Mouse (Mus musculus) left cerebral cortex, adult 2 months (tissue): ENCODE results near the gene Ccm2. TPM values are rescaled to one million over a fixed set of nuclear protein-coding genes. Genes with fewer than 3 reads are reported as not detected.

Experiments
- DNase-seq, 2 experiments: peaks; one replicate each; pipeline ENCODE4 v3.0.0; 2021 to 2022; ENCODE audit warnings: low spot score in 2 of 2, mixed read lengths in 1 of 2; ENCODE audit errors: extremely low spot score in 1 of 2
- H3K27ac ChIP-seq: fragments of 200-600 bp; 2 replicates; pipeline ENCODE4 v1.8.1; 2022
- H3K4me3 ChIP-seq: fragments of 200-600 bp; 2 replicates; pipeline ENCODE4 v1.8.1; 2022
- CTCF ChIP-seq: fragments of 200-600 bp; IDR thresholded peaks from 2 replicates; pipeline ENCODE4 v1.8.1; 2022; ENCODE audit warnings: antibody characterized with exemption, mild to moderate bottlenecking, moderate library complexity
- intact Hi-C: fragments of 180-260 bp; cut with DNase I; formaldehyde crosslinking; loops from one replicate; pipeline ENCODE4 v1.15.1; 2025
- total RNA-seq, 2 experiments: library from RNA; stranded (reverse); gene quantifications; 2 replicates each; pipeline ENCODE4 v1.2.3; 2021

Gene Ccm2
- total RNA-seq, 2 experiments from 2014 or later: 51.3 to 69.5 TPM

DNA sequence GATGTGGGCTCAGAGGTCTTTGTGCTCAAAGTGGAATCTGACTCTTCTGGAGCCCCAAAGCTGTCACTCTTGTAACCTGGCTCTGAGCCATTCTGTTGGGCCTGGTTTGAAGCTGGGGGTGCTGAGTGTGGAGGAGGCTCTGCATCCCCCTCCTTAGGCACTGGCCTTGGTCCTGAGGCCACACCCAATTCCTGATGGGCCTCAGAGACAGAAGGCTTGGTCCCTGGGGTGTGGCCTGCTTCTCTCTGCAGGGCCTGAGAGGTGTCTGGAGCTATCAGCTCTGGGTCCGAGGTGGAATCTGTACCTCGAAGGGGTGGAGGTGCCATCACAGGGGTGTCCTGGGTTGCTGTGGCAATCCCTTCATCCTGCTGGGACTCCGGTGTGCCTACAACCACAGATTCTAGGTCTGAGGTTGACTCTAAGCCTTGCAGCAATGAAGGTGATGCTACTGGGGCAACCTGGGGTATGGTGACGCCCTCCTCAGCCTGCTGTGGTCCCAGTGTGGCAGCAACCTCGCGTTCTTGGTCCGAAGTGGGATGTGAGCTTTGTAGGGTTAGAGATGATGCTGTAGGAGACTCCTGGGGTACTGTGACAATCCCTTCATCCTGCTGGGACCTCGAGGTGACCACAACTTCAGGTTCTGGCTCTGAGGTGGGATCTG lies 53.7 kb downstream of the Ccm2 start:
- TF ChIP-seq CTCF: no peak
- DNase-seq: no peak
- intact Hi-C loops: no loop called here
- Histone ChIP-seq H3K4me3 (no peak overlapping the region), H3K27ac (no peak overlapping the region; the same call in 1 of the 2 replicates)

DNA sequence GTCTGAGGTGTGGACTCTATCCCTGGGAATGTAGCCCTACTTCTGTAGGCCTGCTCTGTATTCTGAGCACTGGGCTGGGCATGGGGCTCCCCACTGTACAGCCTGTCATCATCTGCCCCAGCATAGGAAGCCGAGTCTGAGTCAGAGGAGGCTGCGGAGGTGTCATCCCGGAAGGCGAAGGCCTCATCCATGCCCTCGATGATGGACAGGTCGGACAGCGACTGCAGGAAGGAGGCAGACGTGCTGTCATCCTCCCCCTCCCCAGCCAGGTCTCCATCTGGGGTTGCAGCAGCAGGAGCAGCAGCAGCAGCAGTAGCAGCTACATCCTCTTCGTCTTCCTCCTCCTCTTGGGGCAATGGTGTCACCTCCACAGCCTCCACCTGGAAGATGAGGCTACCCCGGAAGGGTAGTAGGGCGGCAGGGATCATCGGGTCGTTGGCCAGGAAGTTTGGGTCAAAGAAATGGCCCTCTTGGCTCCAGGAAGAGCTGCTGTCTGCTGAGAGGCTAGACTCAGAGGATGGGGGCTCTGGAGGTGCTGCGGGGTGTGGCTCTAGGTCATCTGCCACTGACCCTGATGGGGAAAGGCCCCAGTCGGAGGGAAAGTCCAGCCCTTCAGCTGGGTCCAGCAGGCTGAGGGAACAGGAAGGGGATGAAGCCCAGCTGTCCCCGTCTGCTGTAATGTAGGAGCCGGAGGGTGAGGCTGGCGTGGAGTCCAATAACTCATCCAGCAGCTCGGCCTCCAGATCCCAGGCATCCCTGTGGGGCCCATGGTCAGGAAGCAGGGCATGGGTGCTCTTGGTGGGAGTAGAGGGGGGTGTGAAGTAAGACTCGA lies 55.2 kb downstream of the Ccm2 start:
- DNase-seq: no peak
- Histone ChIP-seq H3K27ac (no peak overlapping the region), H3K4me3 (no peak overlapping the region)
- TF ChIP-seq CTCF: no peak
- intact Hi-C loops: no loop called here

DNA sequence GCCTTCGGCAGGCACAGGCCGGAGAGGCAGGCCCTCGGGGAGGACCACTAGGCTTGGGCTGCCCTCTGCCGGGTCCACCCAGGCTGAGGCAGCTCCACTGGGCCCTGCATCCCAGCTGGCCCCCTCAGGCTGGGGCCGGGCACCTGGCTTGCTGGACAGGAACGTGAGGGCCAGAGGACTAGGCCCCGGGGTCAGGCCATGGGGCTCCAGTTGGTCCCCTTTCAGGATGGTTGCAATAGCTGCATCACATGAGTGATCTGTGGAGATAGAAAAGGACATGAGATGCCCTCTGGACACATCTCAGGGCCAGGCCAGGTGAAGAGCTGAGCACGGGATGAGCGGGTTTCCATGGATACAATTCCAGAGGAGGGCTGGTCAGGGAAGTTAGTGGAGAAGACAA lies 56.0 kb downstream of the Ccm2 start:
- no peak for DNase-seq
- intact Hi-C loops: no loop called here
- Histone ChIP-seq H3K4me3 (no peak overlapping the region), H3K27ac (no peak overlapping the region)
- no peak for TF ChIP-seq CTCF

DNA sequence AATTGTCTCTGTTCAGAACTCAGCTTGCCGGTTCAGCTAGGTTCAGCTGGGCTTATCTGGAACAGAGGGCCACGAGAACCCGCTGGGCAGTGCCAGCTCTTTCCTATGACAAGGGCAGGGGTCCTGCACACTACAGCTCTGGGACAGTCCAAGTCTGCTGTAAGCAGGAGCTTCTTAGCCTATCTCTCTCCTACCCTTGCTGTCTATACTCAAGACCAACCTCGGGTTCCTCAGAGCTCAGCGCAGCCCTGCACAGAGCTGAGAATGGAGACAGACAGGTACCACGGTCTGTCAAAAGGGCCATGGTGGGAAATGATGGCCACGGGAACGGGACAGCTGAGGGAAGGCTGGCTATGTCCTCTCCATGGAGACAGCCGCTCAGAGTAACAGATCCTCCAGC lies 56.5 kb downstream of the Ccm2 start:
- intact Hi-C loops: no loop called here
- Histone ChIP-seq H3K4me3 (peak overlapping the region; percentile 83), H3K27ac (peak overlapping the region; percentile 99; the same call in 1 of the 2 replicates)
- DNase-seq: no peak
- TF ChIP-seq CTCF: no peak

DNA sequence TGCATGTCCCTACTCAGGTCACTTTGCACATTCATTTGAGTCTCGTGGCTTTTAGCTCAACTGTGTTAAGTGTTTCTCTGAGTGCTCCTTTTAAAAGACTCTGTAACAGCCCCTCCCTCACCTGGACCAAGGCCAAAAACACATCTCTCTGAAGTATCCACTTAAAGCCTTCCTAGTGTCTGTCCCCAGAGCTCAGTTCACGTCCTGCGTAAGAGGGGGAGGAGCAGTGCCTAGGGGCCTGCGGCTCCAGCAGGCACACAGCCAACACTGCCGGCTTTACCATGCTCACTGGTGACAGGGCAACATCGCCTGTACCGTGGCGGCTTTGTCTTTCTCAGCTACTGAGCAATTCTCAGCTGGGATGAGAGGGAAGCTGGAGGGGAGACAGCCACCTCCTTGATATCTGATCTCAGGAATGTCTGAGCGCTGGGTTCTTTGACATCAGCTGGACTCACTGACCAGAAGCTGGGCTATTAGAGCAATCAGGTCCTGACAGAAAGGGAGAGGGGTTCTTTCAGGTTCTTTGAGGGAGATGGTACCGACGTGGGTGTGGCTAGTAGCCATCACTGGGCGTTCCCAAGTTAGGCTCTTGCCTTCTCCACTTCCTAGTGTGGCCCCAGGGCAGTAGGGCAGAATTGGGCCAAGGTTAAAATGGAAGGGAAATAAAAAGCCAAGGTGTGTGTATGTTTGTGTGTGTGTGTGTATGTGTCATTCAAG lies 57.4 kb downstream of the Ccm2 start:
- peak in 1 of 2 experiments; percentile 52 for DNase-seq

DNA sequence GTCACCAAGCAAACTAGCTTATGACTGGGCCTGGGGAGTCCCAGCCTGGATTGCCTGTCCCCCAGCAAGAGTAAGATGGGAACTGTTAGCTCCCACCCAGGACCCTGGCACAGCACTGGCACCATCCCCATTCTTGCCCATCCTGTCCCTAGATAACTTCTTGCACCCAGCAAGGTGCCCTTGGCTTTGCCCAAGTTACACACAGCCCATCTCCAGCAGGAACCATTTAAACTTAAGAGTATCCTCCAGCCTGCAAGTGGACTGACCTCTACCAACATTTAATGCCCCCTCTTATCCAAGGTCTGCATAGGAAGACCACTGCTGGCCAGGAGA lies 57.9 kb downstream of the Ccm2 start:
- Histone ChIP-seq H3K27ac (peak overlapping the region; percentile 99), H3K4me3 (peak overlapping the region; percentile 83)
- TF ChIP-seq CTCF: no peak
- DNase-seq: no peak
- intact Hi-C loops: no loop called here

More for the DNA sequence above, 57.4 kb downstream of the Ccm2 start:
- Histone ChIP-seq H3K4me3 (peak overlapping the region; percentile 83), H3K27ac (peak overlapping the region; percentile 99)
- TF ChIP-seq CTCF: no peak
- intact Hi-C loops: no loop called here

DNA sequence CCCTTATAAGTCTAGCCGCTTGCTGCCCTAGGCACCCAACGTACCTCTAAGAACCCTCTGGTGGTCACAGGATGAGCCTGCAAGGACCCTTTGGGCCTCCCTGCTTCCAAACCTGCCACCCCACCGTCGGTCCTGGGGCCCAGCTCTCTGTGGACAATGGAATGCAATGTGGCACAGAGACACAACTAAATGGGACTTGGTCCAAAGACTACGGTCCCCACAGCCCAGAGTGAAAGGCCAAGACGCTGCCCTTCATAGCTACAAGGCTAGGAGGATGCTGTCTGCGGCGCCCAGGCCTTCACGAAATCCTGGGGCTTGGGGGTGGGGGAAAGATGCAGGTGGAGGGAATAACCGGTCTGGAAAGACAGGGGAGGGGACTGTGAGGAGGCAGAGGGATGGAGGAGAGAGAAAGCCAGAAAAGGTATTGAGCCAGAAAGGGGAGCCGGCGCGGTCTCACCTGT lies 58.4 kb downstream of the Ccm2 start:
- peak; percentile 44 for TF ChIP-seq CTCF
- intact Hi-C loops: no loop called here
- no peak for DNase-seq
- Histone ChIP-seq H3K27ac (peak overlapping the region; percentile 99), H3K4me3 (peak overlapping the region; percentile 83)

DNA sequence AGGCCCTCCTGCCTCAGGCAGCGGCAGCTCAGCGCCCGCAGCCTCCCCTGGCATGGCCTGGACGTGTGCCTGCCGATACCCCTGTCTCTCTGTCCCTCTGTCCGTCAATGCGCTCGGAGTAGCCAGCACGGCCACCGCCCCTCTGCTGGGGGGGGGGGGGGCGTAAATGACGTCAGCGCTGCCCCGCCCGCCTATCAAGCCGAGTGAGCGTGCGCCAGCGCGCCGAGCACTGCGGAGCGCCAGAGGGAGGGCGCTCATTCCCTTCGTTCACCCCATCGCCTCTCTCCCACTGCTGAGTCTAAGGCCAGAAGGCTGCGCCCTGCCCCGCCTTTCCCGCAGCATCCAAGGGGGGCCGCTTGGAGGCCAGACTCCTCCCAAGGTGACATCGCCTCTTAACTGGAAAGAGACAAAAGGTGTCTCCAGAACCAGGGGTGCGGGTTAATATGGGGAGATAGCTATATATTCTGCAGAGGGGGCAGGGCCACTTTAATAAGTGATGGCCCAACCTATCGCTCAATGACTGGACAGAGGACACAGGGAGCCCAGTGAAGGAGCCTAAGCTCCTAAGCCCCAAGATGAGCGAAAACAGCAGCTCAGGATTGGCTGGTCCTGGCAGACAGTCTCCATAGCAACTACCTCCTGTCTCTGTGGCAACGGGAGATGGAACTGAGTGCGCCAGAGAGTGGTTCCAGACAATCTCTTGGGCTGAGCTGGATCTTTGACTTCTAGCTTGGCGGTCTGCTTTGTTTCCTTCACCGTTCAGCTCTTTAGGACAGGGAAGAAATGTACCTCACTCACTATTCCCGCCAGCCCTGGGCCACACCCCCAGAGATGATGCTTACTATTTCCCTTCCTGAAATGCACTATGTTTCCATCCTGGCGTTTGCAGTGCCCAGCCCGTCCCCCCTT lies 59.1 kb downstream of the Ccm2 start, which contains the start of gene Nacad:
Gene Nacad (minus strand): TSS at position 563 of the 909 bp plus-strand sequence.
- intact Hi-C loops: no loop called here
- TF ChIP-seq CTCF: no peak
- DNase-seq: peak; percentile 79 to 82
- peak within 1 kb of the TSS; percentile 83 for H3K4me3 ChIP-seq
- peak within 1 kb of the TSS; percentile 99 for H3K27ac ChIP-seq

DNA sequence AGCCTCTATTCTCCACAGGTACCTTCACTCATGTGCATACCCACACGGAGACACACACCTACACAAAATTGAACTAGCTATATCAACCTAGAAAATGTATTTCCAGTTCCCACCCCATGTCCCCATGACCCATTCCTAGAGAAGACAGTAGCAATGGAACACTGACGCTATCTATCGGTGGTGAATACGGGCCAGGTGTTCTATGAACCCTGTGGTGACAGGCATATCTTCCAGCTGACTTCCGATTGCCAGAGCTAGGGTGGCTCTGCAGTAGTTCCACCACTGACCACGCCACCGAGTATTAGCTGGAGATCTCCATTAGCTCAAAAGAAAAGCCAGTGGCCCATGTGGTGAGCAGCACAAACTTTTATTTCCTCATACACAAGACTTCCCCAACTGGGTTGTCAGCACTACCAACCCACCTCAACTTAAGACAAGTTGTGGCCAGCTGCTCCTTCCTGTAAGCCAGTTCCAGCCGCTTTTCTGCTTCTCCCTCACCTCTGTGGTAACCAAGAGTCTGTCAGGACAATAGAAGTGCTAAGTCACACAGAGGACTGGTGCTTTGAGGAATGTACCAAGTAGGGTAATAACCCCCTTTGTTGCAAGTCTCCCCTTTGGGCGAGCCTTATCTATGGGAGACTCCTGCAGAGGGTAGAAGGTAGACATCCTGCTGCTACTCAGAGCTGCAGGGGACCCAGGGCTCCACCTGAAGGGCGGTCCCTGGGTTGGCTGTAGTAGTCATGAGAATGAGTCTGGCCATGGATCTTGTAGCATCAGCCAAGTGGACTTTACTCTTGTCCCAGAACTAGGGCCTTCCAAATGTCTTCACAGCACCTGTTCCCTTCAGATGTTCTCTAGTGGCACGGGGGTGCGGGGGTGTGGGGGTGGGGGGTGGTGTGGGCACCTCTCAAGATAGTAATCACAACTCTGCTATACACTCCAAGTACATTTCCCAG lies 68.8 kb downstream of the Ccm2 start:
- no peak overlapping the region for H3K27ac ChIP-seq
- no peak for DNase-seq
- no peak overlapping the region for H3K4me3 ChIP-seq
- intact Hi-C loops: no loop called here
- TF ChIP-seq CTCF: no peak

DNA sequence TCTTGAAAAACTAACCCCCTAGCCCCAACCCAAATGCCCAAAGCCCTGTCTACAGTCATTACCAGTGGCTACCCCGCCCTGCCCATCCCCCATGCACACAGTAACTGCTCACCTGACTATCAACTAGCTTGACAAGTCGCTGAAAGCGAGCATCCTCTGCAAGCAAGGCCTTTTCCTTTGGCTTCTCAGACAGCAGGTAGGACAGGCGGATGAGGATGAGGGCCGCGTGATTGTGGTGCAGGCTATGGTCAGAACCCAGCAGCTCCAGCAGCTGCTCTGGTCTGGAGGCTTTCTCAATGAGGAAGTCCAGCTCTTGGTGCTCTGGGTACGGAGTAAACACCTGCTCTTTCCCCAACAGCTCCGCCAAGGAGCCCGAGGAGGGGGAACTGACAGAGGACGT lies 77.0 kb downstream of the Ccm2 start:
- DNase-seq: no peak
- TF ChIP-seq CTCF: no peak
- intact Hi-C loops: no loop called here
- H3K27ac ChIP-seq: no peak overlapping the region
- H3K4me3 ChIP-seq: no peak overlapping the region
